Mouse (Mus musculus) hindbrain, embryonic 11.5 days (tissue): ENCODE data around the gene Tmem45b. TPM values are rescaled to one million over a fixed set of nuclear protein-coding genes. Genes with fewer than 3 reads are reported as not detected.
A peak's percentile ranks its signal among the peaks of the same experiment; 100 is the strongest.

ENCODE experiments used
- ATAC-seq: fragments of 200-750 bp; cut with Nextera tagmentation; 2 replicates; pipeline ENCODE4 v1.8.0; 2017; ENCODE audit warnings: mild to moderate bottlenecking, moderate TSS enrichment, moderate library complexity; ENCODE audit not compliant: low FRiP score
- DNase-seq: peaks from one replicate; pipeline ENCODE4 v3.0.0-alpha.2; 2015; ENCODE audit warnings: low spot score
- H3K27ac ChIP-seq: fragments of 300-500 bp; sonication (generic); 2 replicates; pipeline ENCODE4 v1.5.1; 2014; ENCODE audit warnings: mild to moderate bottlenecking, low read depth, low read length
- H3K27me3 ChIP-seq: fragments of 300-500 bp; sonication (generic); 2 replicates; pipeline ENCODE4 v1.6.1; 2014; ENCODE audit warnings: mild to moderate bottlenecking, low read length, moderate library complexity, mixed read lengths; ENCODE audit not compliant: control insufficient read depth, insufficient read depth
- H3K36me3 ChIP-seq: fragments of 300-500 bp; sonication (generic); 2 replicates; pipeline ENCODE4 v1.6.1; 2014; ENCODE audit warnings: mild to moderate bottlenecking, low read length, moderate library complexity, mixed read lengths; ENCODE audit not compliant: control insufficient read depth, insufficient read depth
- H3K4me1 ChIP-seq: fragments of 300-500 bp; sonication (generic); replicated peaks from 2 replicates; pipeline ENCODE4 v1.6.1; 2014; ENCODE audit warnings: low read length, mixed read lengths; ENCODE audit not compliant: control insufficient read depth, insufficient read depth
- H3K4me2 ChIP-seq: fragments of 300-500 bp; sonication (generic); replicated peaks from 2 replicates; pipeline ENCODE4 v1.6.1; 2014; ENCODE audit warnings: mild to moderate bottlenecking, low read depth, low read length
- H3K4me3 ChIP-seq: fragments of 300-500 bp; sonication (generic); 2 replicates; pipeline ENCODE4 v1.5.1; 2014; ENCODE audit warnings: low read depth, low read length
- H3K9ac ChIP-seq: fragments of 300-500 bp; sonication (generic); 2 replicates; pipeline ENCODE4 v1.6.1; 2014; ENCODE audit warnings: low read depth, low read length
- H3K9me3 ChIP-seq: fragments of 300-500 bp; sonication (generic); 2 replicates; pipeline ENCODE4 v1.6.1; 2016; ENCODE audit warnings: low read length; ENCODE audit not compliant: control insufficient read depth
- WGBS: fragments of 180-500 bp; shearing (Covaris S2); extraction: QIAGEN DNeasy Blood & Tissue Kit; methylation state at CpG from one replicate; pipeline ENCODE4 v1.1.7; 2014; 5-methylcytosine and 5-hydroxymethylcytosine counted together
- polyA plus RNA-seq: library from polyadenylated mRNA; unstranded; fragments of >200 nt; fragmentation: Nextera tagmentation; extraction: Ambion mirVana; gene quantifications from 2 replicates; pipeline ENCODE4 v1.2.1, GENCODE M21; 2014

Gene Tmem45b
- polyA plus RNA-seq, 1 experiment from 2014 or later: not detected

DNA sequence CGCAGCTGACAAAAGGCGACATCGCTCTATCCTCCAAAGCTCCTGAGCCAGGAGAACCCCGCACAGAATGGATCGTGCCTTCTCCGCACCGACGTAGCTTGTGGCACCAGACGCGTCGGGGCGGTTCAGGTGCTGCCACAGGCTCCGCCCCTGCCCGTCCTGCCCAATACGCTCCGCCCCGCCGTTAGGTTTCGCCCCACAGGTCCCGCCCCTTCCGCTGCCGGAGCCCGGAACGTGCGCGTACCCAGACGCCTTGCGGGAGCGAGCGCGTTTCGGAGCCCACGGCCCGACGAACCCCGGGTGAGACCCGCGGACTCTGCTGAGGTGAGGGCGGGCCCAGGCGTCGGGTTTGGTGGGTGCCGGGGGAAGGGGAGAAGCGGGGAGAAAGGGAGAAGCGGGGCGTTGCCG, 78.3 kb downstream of the Tmem45b start, which contains the start of gene Nfrkb:
Gene Nfrkb, plus strand, starts transcription at position 246 of the 408 bp plus-strand sequence.
- Histone ChIP-seq H3K36me3 (no peaks in the 10 kb centered on the region), H3K27ac (0 out of 2 replicates have a peak within 1 kb of the TSS, but pooled peaks have one; percentile 42), H3K9me3 (no peaks in the 10 kb centered on the region), H3K4me3 (peak within 1 kb of the TSS; percentile 92), H3K9ac (peak within 1 kb of the TSS; percentile 82), H3K4me2 (peak within 1 kb of the TSS; percentile 54), H3K4me1 (peaks cover 4% of the 10 kb centered on the region; the same call in 1 of the 2 replicates), H3K27me3 (no peaks in the 10 kb centered on the region)
- WGBS: under 1% methylated on average over 41 of the region's 46 CpGs
- ATAC-seq (peak; percentile 97), DNase-seq (peak; percentile 98)

DNA sequence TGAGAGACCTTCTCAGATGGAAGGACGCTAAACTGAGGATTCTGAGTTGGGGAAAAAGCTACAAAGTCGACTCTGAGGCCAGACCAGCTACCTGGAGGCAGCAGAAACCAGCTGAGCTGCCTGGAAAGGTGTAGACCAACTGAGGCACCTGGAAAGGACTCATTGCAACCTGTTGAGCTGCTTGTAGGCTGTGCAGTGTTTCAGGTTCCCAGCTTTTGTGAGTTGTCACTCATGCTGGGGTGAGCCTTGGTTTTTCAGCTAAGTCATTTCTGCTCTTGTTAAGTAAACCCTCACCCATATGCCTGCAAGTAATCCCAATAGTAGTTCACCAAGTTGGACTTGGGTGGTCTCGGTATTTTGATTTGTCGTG, 78.8 kb downstream of the Tmem45b start:
- DNase-seq (no peak), ATAC-seq (peak; percentile 43)
- 28% methylated on average over 4 of the region's 4 CpGs for WGBS
- H3K36me3 ChIP-seq: no peaks in the 10 kb centered on the region
- peak overlapping the region; percentile 82; the same call in 1 of the 2 replicates for H3K9ac ChIP-seq
- peak overlapping the region; percentile 92 for H3K4me3 ChIP-seq
- peaks cover 4% of the 10 kb centered on the region; the same call in 1 of the 2 replicates for H3K4me1 ChIP-seq
- H3K27me3 ChIP-seq: no peaks in the 10 kb centered on the region
- H3K27ac ChIP-seq: no peak overlapping the region
- H3K4me2 ChIP-seq: peak overlapping the region; percentile 54
- H3K9me3 ChIP-seq: no peaks in the 10 kb centered on the region

DNA sequence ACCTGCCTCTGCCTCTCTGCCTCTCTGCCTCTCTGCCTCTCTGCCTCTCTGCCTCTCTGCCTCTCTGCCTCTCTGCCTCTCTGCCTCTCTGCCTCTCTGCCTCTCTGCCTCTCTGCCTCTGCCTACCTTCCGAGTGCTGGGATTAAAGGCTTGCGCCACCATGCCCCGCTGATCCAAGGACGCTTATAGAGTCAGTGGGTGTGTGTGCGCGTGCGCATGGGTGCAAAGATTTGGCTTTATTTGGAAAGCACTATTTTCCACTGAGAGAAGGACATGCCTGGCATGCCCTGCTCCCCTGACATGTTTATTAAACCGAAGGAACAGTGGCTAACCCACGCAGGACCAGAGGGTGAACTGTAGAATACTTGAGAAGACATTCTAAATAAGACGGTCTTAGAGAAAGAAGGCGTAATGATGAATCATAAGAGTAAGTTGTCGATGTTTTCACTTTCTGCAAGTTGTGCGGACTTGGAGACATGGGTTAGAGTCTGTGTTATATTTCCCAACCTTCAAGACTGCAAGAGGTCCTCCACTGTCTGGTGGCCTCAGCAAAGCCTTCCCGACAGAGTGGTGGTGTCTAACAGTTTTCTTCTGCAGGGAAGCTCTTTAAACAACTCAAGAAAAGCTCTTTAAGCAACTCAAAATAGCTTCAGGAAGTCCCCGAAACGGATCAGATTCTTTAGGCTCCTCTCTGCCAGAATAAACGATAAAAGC, 79.3 kb downstream of the Tmem45b start:
- WGBS: 90% methylated on average over 17 of the region's 17 CpGs
- 0 out of 2 replicates have a peak overlapping the region, but pooled peaks have one; percentile 92 for H3K4me3 ChIP-seq
- H3K27me3 ChIP-seq: no peaks in the 10 kb centered on the region
- ATAC-seq: no peak
- no peak for DNase-seq
- H3K9ac ChIP-seq: no peak overlapping the region
- H3K4me2 ChIP-seq: no peak overlapping the region
- H3K27ac ChIP-seq: no peak overlapping the region
- no peaks in the 10 kb centered on the region for H3K9me3 ChIP-seq
- peaks cover 4% of the 10 kb centered on the region; the same call in 1 of the 2 replicates for H3K4me1 ChIP-seq
- H3K36me3 ChIP-seq: no peaks in the 10 kb centered on the region

DNA sequence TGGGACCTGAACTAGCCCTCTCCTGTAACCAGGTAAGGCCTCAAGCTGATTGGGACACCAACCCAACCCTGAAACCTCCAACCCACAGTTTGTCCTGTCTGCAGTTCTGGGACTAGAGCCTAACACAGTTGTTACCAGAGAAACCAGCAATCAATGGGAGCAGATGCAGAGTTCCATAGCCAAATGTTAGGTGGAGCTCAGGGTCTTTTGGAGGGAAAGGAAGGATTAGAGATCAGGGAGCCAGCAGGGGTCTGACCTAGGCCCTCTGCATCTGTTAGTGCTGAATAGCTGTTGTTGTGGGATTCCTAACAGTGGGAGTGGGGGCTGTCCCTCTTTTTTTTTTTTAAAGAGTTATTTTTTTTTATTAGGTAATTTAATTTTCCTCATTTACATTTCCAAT, 87.6 kb downstream of the Tmem45b start:
- Histone ChIP-seq H3K27ac (no peak overlapping the region), H3K4me3 (no peak overlapping the region), H3K4me2 (no peak overlapping the region), H3K9me3 (no peaks in the 10 kb centered on the region), H3K27me3 (no peaks in the 10 kb centered on the region), H3K9ac (no peak overlapping the region), H3K36me3 (0 out of 2 replicates have a peak, but pooled peaks cover 5% of the 10 kb centered on the region), H3K4me1 (no peaks in the 10 kb centered on the region)
- ATAC-seq (no peak), DNase-seq (no peak)

Other genes with a start within 250 kb of the Tmem45b start
- gene Prdm10, start 183.9 kb downstream of the Tmem45b start, polyA plus RNA-seq: 6.9 and 7.5 TPM in 2 replicates
- 22.3 and 29.4 TPM in 2 replicates for gene Nfrkb, start 78.3 kb downstream of the Tmem45b start, polyA plus RNA-seq